Mouse (Mus musculus) G1E-ER4 (cell line): ENCODE results near the gene Acss1. TPM values are rescaled to one million over a fixed set of nuclear protein-coding genes. Genes with fewer than 3 reads are reported as not detected.

Source experiments
- GATA1 ChIP-seq: IDR thresholded peaks from one replicate; pipeline ENCODE4 v1.8.0; 2012; ENCODE audit warnings: low read length, inconsistent platforms
- polyA plus RNA-seq: library from polyadenylated mRNA; stranded (reverse); fragments of >175 nt; gene quantifications from 2 replicates; pipeline ENCODE4 v1.2.3, GENCODE M21; 2012

Gene Acss1
- polyA plus RNA-seq, 1 experiment = 34.7 TPM

DNA sequence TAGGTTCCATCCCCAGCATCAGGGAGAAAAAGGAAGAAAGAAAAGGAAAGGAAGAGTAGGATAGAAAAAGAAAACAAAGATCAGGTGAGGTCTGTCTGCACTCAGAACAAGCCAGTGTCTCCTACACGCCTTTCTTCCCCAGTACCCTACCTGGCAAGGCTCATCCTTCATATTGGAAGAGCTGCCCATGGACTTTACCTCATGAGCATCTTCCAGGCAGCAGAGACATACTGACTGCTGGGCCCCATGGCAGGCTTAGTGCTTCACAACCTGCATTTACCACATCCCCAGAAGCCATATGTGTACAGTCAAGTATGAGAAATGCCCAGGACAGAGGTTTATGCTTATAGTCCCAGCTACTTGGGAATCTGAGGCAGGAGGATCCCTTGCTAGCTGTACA is 2.6 kb upstream of the Acss1 start:
- no peak for TF ChIP-seq GATA1

- TF ChIP-seq GATA1 = no peak
Observed at GRCm38 (mm10) chr2:150669454-150670045, 1.2 kb upstream of the Acss1 start.

- no peak for TF ChIP-seq GATA1
Observed at GRCm38 (mm10) chr2:150668956-150669355, 656 bp upstream of the Acss1 start.

DNA sequence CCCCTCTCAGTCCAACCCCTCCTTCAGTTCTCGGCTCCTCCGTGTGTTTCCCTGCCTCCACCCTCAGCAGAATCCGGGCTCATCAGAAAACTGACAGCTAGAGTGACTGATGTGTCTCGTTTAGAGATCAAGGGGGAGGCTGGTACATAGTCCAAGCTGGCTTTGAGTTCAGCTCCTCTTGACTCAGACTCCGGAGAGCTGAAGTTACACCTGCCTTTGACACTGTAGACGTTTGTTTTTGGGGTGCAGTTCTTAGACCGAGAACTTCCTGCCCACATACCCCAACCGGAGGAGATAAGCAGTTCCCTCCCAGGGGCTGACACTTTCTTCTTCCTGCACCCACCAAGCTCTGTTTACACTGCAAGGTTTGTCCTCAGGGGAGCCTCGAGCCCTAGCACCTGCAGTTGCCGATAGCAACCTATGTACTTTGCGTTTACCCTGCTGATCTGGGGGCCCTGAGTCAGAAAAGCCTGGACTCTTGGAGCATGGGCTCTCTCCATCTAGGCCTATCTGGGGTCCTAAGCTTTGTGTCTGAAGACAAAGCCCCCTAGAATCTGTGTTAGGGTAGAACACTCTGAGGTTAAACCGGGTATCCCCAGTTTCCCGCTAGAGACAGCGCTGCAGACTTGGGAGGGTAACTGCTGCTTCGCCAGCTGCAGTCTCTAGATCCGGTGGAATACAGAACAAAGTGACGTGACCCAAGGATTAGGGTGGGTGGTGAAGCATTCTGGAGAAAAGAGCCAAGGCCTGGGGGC is 1.1 kb downstream of the Acss1 start:
- TF ChIP-seq GATA1 = no peak

DNA sequence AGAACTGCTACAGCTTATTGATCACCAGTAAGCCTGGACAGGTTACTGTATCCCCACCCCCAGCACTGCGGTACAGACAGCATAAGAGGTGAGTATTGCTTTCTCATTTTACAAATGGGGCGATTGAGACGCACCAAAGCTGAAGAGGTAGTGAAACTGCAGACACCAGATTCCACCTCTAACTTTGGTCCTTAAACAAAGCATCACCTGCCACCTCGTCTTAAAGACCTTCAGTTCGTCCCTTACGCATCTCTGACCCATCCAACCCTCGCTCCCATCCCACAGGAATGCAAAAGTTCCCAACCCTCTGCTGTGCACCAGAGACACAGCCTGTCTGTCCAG is 1.6 kb downstream of the Acss1 start:
- TF ChIP-seq GATA1 = no peak

DNA sequence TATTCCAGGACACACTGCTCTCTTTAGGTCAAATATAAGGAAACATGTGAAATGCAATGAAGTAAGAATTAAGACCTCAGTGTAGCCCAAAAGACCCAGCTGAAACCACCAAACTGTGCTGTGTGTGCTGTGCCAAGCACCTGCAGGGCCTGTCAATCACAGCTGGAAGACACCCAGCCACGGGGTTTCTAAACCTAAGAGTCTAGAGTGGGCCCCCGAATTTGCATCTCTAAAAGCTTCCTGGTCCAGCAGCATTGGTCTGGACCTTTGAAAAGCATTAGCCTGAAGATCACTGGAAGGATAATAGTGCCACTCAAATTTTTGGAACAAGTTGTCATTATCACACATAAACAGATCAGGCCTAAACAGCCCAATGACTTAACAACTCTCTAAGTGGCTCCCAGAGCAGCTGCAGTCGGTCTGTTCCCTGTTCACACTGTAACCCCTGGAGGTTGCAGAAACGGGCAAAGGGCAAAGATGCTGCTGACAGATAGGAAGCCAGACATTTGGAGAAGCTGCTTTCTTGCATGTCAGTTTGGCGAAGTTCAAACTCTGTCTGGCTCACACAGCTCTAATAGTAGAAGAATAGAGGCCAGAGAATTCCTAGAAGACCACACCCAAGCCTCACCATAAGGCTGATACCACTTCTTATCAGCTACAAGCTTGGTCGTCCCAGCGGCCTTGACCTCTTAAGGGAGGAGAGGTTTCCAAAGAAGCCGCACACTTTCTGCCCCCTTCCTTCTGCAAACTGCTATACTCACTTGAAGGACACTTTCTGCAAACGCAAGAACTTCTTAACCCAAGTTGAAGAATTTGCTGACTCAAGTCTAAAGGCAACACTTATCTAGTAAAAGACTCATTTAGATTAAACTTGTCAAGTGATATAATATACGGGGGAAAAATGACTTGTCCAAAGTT is 2.5 kb downstream of the Acss1 start:
- peak; percentile 60 for TF ChIP-seq GATA1

GRCm38 (mm10) chr2:150665006-150665405 is 3.3 kb downstream of the Acss1 start:
- TF ChIP-seq GATA1 = peak; percentile 58

GRCm38 (mm10) chr2:150664152-150664920 is 4.0 kb downstream of the Acss1 start:
- no peak for TF ChIP-seq GATA1

DNA sequence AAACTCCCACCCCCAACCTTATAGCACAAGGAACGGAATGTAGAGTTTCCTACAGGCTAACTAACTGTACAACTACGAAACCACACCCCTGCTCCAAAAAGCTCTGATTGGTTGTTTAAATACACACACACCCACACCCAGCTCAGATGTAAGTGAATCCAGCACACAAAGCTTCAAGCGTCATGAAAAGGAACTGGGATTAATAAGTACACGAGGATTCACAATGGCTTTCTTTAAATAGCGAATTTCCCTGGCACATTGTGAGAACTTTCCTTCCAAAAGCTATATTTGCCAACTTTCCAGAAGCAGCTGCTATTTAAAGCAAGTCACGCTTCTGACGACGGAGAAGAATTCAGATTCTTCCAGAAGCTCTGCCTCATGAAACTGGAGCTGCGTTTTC is 5.0 kb downstream of the Acss1 start:
- TF ChIP-seq GATA1 = no peak

DNA sequence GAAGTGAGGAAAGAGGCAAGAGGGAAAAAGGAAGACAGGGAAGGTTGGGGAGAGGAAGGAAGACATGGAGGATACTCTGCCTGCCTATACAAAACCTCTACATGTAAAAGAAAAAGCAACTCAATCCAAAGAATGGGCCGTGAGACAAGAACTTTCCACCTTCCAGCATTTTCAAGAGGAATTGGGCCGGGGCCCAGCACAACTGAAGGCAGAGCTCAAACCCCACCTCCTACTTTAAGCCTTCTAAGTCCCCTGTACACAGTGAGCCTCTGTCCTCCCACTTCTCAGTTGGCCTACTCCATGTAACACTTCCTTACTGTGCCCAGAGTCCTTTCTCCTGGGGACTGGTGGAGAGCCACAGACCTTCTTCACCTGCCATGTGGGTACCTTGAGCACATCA is 6.3 kb downstream of the Acss1 start:
- no peak for TF ChIP-seq GATA1

- TF ChIP-seq GATA1 = no peak
Observed at GRCm38 (mm10) chr2:150660668-150661451, 7.4 kb downstream of the Acss1 start.

- no peak for TF ChIP-seq GATA1
Observed at GRCm38 (mm10) chr2:150660049-150660448, 8.3 kb downstream of the Acss1 start.

GRCm38 (mm10) chr2:150656975-150657768 is 11.1 kb downstream of the Acss1 start:
- TF ChIP-seq GATA1 = no peak

DNA sequence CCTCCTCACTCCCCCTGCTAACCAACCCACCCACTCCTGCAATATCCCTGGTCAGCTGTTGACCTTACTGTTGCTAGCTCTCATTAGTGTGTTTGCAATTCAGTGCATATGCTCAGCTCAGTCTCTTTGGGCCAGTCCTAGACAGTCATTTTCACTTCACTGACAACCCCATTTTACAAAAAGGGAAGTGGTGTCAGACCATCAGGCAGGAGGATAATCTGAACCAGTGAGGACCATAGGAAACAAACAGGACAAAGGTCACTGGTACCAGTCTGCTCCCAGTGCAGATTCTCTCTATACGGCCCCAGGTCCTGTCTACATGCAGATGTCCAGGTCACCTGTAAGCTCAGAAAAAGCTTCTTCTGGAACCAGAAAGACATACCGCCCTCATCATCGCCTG is 12.2 kb downstream of the Acss1 start:
- TF ChIP-seq GATA1 = no peak
